Mouse (Mus musculus) heart, adult 11 months (tissue): Measurements from ENCODE around the gene Bcas2.
"Not testable (repeated sequence)": the region's sequence is repeated elsewhere in the genome, so short reads cannot be mapped to it uniquely, and the experiment has no call there.

ENCODE experiments used
- DNase-seq: peaks from one replicate; pipeline ENCODE4 v3.0.0; 2022

The Bcas2 gene

DNA sequence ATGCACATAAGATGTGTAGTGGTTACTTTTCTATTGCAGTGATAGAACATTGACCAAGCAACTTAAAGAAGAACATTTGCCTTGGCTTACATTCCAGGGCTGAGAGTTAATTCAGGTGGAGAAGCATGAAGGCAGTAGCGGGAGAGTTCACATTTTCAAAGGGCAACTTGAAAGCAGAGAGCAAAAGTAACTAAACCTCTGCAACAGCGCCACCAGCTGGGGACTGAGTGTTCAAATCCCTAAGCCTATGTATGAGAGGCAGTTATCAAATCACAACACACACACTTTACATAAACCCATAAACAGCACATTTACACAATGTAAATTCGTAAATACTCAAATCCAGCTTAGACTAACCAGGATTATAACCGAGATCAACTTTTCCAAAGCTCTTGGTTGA, 1.7 kb upstream of the Bcas2 start:
- peak; percentile 92 for DNase-seq

DNA sequence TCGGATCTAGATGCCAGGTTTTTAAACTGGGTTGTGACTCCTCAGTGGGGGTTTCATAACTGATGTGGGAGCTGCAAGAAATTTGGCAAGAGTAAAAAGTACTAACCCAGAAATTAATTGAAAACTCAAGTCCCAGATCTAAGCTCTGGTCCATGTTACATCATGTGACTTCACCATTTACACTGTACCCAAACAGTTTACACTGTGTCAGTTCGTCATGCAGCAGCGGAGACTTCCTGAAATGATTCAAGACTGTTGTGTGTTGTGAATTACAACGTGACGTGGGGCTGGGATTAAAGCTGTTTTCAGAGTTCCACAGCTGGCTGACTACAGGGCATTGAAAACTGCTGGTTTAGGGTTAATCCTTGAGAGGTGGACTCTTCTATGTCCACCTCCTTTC, 1.2 kb downstream of the Bcas2 start:
- no peak for DNase-seq

DNA sequence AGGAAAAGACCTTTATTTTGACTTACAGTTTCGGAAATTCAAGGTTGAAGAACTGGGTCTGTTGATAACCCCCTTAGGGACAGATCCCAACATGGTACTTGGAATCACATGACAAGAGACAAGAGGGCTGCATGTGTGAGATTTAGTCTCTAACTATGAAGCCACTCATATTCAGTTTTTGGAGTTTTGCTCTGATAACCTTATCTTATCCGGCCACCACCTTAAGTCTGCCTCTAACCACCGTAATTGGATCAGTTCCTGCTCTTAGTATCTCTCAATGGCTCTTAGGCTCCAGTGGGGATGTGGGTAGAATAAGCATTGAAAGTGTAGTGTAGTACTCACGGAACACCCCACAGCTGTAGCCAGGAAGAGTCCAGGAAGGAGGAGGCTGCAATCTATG, 5.3 kb downstream of the Bcas2 start:
- DNase-seq = no peak

DNA sequence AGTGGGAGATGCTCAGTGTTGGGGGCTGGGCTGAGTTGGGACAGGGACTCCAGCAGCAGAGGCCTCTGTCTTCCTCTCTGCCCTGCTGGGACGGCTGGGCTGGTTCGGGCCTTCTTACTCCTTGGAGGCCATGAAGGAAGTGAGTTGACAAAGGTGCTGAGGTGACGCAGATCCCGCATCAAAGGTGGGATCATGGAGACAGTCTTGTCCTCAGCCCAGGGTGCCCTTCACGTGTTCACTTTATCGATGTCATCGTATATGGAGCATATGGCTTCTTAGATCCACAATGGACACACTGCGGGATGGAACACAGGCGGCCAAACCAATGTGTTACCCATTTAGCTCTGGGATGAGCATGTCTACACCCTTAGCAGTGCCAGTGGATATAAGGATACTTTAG, 8.1 kb downstream of the Bcas2 start:
- DNase-seq = peak; percentile 81

DNA sequence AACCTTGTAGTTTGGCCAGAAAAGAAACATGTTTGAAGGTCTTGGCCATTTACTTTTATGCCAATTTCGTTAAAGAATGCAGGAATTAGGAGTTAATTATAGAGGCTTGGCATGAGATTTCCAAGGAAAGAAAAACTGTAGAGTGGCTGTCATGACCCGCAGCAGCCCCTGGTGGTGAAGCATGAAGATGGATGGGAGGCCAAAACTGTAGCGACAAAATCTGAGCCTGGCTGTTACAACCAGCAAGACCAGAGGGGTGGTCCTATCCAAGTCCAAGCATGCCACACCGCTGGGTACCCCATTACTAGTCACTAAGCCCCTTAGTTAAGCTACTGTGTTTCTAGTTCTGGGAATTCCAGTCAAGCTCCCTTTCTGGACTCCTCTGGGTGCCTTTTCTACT, 9.7 kb downstream of the Bcas2 start:
- peak; percentile 78 for DNase-seq

DNA sequence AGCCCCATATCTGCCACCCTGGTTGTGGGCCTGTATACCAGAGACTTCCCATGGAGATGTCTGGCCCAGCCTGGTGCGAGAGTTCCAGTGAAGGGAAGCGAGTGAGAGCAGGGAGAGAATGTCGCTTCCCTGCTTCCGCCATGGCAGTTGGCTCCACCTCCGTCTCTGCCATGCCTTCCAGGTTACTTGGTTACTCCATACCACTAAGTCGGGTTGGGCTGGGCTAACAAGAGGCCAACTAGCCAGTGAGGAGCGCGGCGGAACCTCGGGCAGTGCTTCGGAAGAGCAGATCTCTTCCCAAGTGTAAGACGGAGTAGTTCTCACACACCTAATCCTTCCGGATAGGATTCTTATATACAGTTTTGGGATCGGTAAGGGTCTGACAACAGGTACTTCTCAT, 11.4 kb downstream of the Bcas2 start:
- peak; percentile 61 for DNase-seq

DNA sequence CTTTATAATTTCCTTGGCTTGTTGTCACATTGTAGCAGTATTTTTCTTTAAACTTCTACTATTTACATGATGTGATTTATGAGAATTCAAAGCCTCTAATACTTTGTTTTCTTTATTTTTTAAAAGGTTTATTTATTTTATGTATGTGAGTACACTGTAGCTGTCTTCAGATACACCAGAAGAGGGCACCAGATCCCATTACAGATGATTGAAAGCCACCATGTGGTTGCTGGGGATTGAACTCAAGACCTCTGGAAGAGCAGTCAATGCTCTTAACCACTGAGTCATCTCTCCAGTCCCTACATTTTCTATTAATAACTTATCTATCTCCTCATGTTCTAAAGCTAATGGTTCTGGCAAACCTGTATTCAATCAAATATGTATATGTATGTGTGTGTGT, 13.0 kb downstream of the Bcas2 start:
- DNase-seq = peak; percentile 17

DNA sequence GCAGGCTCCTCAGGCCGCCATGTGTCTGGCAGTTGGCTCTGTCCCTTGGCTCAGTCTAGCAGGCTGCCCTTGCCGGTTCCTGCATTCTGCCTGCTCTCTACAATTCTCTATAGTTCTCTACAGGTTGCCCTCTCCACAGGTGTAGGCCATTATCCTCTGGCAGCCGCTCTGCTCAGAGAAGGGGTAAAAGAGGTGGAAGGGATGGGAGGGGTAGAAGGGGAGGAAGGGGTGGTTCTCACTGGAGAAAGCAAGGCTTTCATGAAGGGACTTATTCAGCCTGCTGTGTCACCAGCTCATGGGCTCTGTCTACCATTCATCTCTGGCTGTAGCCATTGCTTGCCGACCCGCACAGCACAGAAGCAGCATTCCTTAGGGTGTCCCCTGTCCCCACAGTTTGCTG, 17.0 kb downstream of the Bcas2 start:
- DNase-seq = peak; percentile 72

DNA sequence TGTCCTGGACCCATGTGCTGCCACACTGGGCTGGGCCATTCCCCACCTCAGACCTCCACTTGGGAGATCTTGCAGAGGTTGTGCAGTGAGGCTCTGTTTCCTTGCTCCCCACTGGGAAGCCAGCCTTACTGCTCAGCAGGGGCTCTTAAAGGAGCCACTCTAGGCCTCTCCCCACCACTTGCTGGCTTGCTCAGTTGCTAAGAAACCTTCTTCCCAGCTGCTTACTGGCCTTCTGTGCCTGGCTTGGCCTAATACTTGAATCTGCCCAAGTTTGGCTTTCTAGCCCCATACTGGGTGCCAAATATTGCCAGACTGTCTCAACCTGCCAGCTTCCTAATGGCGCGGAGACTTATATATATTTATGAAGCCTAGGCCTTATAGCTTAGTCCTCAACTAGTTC, 17.4 kb downstream of the Bcas2 start:
- peak; percentile 57 for DNase-seq

DNA sequence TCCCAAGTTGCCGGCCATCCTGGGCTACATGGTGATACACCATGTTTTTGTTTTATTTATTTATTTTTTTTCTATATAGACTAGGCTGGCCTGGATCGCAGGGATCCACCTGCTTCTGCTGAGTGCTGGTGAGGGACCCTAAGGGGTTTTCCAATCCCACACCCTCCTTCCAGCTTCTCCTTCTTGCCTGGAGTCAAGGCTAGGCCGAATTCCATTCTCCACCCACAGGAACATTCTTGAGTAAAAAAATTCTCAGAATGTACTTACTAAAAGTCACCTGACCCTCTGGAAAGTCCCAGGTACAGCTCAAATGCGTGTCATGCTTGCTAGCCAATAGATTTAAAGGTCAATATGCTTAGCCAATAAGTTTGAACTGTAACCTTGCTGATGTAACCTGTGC, 20.7 kb downstream of the Bcas2 start:
- peak; percentile 15 for DNase-seq

DNA sequence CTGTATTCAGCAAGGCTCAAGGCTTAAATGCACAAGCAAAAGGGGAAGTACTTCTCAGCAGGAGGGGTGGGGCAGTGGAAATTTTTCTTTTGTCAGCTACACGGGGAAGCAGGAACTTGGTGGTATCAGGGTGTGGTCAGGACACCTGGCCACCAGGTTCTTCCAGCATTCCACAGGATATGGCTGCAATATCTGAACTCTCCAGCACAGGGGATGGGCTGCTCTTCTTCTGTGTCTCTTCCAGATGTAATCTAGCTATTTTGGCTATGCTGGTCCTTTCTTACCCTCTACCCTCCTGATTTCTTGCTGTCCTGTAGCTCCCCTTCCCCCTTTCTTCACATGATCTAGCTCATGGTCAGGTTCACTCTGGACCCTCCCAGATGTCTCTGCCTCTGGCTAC, 21.7 kb downstream of the Bcas2 start:
- DNase-seq = peak; percentile 61

DNA sequence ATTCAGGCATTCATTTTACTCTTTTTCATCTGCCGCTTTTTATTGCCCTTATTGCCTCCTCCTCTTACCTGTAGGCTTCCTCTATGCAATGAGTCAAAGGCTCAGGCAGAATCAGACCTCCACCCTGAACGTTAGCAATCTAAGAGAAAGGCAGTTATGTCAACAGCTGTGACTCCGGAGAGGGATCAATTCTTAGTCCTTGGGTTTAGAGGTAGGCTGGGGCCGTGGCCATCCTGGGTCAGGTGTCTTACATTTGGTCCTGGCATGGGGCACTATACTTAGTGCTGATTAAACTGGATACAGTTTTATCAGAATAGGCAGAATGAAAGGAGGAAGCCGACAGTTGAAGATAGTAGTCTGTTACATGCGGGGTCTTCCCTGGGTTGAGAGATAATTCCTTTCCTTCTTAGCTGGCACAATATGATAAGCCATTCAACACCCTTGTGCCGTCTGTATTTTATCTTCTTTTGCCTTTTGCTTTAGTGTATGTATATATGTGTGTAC, 24.9 kb downstream of the Bcas2 start:
- DNase-seq = peak; percentile 65

DNA sequence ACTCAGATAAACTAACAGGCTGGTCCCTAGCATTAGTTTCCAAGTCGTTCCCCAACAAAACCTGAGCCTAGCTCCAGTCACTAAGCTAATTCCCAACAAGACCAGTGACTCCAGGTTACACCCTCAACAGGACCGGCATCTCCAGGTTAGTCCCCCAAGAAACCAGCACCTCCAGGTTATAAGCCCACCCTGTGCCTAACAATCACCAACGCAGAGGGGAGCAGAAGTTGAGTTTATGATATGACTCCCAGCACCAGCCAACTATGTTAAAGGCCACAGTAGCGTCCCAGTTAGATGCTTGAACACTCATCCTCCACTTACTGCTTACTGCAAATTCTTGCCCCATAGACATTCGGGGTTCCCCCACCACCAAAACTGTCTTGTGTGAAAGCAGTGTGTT, 27.9 kb downstream of the Bcas2 start:
- DNase-seq = peak; percentile 61

DNA sequence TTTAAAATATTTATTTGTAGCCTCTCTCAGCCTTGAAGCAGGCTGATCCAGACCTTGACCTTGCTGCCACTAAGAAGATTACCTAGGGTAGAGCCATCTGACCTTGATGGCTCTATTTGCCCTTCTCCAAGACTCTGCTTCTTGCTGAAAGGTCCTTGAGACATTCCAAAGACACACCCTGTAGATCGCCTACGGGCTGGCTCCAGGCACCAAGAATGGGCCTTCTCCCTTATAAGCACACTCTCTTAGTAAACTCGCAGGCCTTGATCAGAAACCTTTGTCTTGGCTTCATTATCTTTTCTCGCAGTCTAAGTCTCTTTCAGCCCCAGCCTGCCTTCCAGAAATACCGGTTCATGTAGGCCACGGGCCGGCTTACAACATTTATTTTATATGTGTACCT, 29.6 kb downstream of the Bcas2 start:
- peak; percentile 82 for DNase-seq

DNA sequence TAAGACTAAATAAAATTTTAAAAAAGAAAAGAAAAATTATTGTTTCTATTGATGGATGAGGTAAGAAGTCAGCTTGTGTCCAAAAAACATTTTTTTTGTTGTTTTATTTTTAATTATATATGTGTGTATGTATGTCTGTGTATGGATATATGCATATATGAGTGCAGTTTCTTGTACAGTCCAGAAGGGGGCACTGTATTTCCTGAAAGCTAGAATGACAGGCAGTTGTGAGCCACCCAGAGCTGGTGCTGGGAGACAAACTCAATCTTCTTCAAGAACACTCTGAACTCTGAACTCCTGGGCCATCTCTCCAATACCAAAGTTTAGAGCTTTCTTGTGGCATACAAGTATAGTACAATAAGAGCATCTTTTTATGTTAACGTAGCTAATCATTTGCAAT, 32.1 kb downstream of the Bcas2 start:
- no peak for DNase-seq

DNA sequence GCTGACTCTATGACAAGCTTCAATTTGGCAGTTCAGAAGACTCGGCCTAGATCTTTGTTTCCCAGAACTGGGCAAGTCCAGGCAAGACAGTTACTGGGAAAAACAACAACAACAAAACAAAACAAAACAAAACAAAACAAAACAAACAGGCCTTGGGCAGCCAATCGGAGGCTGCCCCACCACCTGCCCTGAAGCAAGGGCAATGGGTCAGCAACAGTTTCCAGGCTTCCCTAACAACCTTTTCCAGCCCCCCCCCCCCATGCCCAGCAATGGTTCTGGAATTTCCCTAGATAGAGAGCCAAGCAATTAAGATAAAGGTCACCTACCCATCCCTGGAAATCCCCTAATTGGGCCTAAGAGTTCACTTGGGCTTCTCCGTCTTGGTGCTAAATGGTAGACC, 33.0 kb downstream of the Bcas2 start:
- DNase-seq = peak; percentile 30

DNA sequence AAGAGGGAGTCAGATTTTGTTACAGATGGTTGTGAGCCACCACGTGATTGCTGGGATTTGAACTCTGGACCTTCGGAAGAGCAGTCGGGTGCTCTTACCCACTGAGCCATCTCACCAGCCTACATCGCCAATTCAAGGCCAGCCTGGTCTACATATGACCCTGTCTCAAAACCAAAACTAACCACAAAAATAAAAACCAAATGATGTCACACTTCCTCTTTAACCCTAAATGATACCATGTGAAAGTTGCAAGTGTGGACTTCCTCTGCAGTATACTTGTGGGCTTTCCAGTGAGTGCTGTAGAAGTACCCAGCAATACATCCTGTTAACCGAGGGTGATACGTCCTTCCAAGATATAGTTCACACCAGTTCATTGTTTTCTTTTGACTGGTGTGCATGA, 34.9 kb downstream of the Bcas2 start:
- DNase-seq = peak; percentile 80

DNA sequence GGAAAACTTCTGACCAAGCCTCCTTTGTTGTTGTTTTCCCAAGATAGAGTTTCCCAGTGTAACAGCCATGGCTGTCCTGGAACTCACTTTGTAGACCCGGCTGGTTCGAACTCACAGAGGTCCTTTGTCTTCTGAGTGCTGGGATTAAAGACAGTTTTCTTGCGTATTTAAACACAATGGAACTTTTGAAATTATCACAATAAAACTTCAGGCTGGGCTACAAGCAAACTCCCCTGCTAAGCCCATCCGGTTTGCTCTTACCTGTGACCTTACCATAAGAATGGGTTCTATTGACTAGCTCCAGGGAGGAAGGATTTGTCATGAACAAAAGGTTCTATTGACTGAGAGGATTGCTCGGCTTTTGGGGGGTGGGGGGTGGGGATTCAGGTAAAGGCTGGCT, 36.3 kb downstream of the Bcas2 start:
- DNase-seq = peak; percentile 84

DNA sequence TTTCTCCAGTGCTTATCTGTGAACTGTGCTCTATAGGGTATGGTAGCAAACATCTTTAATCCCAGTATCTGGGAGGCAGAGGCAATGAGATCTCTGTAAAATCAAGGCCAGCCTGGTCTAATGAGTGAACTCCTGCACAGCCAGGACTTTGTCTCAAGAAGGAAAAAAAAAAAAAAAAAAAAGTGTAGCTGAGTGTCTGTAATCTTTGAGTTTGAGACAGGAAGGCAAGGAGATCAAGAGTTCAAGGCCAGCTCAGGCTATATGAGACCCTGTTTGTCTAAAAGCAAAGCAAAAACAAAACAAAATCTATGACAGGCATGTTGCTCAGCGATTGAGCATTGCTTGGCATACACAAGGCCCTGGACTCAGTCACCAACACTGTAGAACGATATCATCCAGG, 36.8 kb downstream of the Bcas2 start:
- DNase-seq = peak; percentile 24

DNA sequence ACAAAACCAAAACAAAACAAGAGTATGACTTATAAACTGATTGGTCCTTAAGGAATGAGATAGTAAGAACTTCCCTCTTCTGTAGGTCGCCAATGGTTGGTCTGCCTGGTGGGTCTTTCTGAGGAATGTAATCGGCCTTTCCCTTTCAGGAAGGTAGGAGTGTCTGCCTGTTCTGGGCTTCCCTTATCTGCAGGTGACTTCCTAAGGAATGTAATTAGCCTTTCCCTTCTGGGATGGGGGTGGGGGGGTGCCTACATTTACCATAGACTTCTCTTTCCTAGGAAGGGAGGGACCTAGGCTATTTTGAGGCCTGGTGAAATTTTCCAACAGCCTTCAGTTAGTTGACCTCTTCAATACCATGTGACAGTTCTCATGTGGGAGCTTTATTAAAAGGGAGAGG, 39.6 kb downstream of the Bcas2 start:
- no peak for DNase-seq

DNA sequence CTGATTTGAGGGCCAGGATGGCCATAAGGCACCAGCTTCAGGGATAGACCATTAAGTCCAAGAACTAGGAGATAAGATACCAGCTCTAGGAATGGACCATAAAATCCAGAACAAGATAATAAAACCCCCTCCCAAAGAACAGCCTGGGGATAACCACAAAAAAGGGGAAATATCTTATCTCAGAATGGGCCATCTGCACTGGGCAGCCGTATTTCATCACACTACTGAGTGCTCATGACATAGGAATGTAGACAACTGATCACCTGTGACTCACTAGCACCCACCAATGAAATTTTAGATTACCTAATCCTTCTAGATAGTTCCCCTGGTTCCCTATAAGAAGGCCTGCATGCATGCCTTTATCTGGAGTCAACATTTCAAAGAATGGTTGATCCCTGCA, 40.7 kb downstream of the Bcas2 start:
- DNase-seq = no peak

DNA sequence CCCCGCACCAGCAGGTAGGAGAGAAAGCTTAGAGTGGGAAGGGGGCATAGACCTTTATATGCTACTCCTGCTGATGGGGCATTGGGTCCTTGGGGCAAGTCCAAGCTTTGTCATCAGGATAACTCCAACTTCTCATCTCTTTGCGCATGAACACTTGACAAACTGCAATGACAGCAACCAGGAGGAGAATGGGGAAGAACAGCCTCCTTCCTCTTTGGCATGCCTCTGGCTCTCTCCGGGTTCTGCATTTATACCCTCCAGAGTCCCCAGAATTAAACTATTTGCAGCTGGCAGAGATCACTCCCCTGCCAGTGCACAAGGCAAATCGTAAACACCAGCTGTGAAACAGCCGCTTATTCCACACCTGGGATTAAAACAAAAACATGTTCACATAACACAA, 42.1 kb downstream of the Bcas2 start:
- peak; percentile 93 for DNase-seq

DNA sequence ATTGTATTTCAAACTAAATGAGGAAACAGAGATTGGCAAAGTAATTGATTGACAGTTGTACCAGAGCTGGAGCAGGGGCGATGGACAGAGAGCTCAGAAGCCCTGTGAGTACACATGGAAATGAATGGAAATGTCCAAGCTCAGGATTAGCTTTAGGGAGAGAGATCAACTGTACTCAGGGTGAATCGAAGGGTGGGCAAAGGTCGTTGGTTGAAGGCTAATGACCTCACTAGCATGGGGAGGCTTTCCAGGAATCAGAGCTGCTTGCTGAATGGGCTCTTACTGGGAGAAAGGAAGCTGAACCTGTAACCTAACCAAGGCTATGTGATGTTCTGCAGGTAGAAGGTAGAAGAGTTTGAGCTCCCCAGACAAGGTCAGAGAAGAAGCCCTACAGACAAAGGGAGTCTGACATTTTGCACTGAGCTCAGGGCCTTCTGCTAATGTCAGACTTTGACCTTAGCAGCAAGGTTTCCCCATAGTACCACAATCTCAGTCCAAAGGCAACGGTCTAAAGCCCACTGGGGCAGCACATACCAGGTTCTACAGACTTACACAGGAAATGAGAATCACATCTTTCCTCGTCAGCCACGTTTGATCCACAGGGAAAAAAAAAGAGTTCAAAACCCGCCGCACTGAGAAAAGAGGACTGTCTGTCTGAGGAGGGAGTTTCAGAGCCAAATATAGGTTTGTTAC, 43.3 kb downstream of the Bcas2 start:
- DNase-seq = no peak

DNA sequence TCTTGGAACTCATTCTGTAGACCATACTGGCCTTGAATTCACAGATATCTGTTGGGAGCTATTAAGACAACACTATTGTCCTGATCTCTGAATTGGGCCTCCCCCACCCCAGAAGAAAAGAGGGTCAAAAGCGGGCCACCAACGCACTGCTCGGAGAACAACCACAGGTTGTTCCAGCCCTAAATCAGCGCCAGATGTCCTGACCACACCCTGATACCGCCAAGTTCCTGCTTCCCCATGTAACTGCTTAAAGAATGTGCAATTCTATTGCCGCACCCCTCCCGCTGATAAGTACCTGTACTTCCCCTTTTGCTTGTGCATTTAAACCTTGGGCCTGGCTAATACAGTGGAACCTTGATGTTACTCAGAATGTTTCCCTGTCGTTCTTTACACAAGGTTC, 43.9 kb downstream of the Bcas2 start:
- not testable (repeated sequence) for DNase-seq

DNA sequence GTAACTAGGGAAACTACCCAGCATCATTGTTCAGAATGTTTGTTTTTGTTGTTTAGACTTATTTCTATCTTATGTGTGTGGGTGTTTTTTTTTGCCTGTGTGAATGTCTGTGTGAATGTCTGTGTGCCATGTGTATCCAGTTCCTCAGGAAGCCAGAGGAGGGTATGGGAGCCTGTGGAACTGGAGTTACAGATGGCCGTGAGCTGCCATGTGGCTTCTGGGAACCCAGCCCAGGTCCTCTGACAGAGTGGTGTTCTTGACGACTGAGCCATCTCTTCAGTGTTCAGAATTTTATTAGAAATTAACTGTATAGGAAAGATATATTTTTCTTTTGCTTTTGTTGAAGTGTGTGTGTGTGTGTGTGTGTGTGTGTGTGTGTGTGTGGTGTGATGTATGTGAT, 50.0 kb downstream of the Bcas2 start:
- DNase-seq = no peak
